Mouse (Mus musculus) G1E (cell line): Measurements from ENCODE around the gene Pik3r6.

Experiments
- CTCF ChIP-seq: IDR thresholded peaks from 2 replicates; pipeline ENCODE4 v1.5.1; 2012; ENCODE audit warnings: low read depth, low read length, inconsistent platforms, mixed read lengths
- GATA1 ChIP-seq: IDR thresholded peaks from 2 replicates; pipeline ENCODE4 v1.6.1; 2012; ENCODE audit warnings: borderline replicate concordance, low read length, inconsistent platforms, mixed read lengths
- POLR2AphosphoS5 ChIP-seq: IDR thresholded peaks from 2 replicates; pipeline ENCODE4 v1.6.1; 2012; ENCODE audit warnings: low read depth, low read length, inconsistent platforms; ENCODE audit not compliant: insufficient replicate concordance

GRCm38 (mm10) chr11:68550358-68550757 lies 47.5 kb downstream of the Pik3r6 start:
- TF ChIP-seq CTCF (no peak), POLR2AphosphoS5 (no peak), GATA1 (no peak)
